Mouse (Mus musculus) B cell, adult 2 months (primary cell): Measurements from ENCODE around the gene Arl15.

Experiments used
- DNase-seq, 2 experiments: peaks; one replicate each; pipeline ENCODE4 v3.0.0; 2022

The Arl15 gene

DNA sequence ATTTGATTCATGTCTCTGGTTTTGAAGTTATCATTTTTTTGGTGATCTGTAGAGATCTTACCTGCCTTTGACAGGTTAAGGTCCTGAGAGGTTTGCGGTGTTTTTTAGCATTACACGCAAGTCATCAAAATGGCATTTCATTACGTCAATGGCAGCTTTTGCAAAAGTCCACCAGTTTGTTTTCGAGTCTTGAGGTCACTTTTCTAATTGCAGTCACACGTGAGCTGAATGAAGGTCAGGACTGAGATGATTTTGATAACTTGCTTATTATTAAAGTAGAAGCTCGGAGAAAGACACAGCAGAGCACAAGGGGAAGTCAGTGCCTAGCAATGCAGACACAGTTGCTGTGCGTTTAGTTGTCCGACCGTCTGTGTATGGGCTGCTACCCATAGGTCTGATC, 8.3 kb downstream of the Arl15 start:
- no peak for DNase-seq

GRCm38 (mm10) chr13:113811141-113811540, 16.8 kb downstream of the Arl15 start:
- DNase-seq, result no peak

DNA sequence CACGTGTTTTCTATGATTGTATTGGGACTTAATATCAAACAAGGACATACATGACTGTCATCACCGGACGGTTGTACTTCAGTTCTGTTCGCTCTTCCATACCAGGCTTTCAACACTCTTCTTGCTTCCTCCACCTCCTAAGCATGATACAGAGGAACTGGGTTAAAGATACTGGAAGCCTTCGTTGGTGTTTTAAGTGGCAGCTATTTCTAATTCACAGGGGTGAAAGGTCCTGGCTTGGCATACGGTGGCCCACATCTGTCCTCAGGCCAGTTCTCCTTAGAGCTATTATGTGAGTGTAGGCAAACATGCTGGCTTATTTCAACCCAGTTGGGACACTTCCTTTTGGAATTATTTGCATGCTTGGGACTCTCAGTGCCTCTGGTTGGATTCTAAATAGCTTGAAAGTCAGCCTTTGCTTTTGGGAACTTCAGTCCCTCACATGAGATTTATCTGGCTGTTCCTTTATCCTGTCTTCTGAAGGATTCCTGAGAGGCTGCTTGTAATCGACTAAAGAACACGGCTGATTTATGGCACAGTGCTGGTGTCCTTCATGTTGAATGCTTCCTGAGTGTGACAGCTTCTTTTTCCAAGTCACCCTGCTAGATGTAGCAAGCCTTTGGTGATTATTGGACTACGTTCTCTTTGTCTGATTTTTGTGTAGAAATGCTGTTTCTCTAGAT, 17.7 kb downstream of the Arl15 start:
- no peak for DNase-seq

GRCm38 (mm10) chr13:113812593-113812975, 18.3 kb downstream of the Arl15 start:
- no peak for DNase-seq

DNA sequence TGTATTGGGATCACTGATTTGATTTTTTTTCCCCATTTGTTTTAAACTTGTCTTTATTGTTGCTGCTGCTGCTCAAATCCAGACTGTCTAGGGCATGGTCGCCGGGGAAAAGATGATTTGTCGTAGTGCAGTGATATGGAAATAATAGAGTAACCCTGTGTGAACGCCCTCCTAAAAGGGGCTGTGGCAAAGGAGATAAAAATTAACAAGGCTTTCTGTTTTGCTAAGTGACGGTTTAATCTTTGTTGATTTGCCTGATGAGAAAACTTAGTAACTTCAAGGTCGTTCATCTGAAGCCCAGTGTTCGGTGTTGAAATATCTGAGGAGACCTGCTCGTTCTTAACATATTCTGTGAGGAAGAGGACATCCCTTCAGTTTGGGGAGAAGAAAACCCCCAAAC, 19.8 kb downstream of the Arl15 start:
- DNase-seq, result no peak

- DNase-seq, result no peak
These were observed 21.6 kb downstream of the Arl15 start for GRCm38 (mm10) chr13:113815697-113816420.

- DNase-seq, result no peak
These were observed 22.1 kb downstream of the Arl15 start for GRCm38 (mm10) chr13:113816421-113816810.

GRCm38 (mm10) chr13:113819006-113819405, 24.7 kb downstream of the Arl15 start:
- no peak for DNase-seq

- no peak for DNase-seq
These were observed 25.9 kb downstream of the Arl15 start for GRCm38 (mm10) chr13:113820176-113820575.

DNA sequence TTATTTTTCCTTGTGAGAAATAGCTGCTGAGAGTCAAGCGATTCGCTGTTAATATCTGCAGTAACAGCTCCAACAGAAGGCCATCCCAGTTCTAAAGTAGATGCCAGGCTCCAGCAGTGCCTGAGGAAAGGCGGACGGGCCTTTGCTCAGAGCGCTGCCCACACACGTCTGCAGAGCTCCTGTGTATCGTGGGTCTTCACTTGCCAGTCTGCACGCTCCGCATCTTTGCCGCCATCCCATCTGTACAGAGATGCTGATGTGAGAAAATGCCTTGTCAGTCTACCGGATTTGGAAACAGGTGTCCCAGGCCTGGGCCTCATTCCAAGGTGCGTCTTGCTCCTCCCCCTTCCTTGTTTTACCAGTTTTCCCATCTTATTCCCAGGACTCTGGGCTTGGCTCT, 27.6 kb downstream of the Arl15 start:
- DNase-seq, result no peak

DNA sequence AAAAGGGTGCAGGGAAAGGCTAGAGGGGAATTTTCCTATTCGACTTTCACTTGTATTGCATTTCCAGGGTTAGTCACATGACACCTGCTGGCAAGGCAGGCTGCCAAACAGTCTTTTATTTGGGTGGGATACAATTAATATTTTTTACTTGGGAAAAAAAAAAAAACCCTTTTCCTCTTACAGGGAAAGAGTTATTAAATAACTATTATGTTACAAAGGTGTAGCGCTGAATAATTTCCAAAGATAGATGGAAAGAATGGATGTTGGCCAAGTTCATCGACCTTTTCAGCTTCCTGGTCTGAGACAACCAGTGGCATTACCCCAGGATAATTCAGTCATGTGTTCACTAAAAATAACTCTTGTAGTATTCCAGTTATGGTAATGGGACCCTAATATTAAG, 29.7 kb downstream of the Arl15 start:
- DNase-seq, result no peak

DNA sequence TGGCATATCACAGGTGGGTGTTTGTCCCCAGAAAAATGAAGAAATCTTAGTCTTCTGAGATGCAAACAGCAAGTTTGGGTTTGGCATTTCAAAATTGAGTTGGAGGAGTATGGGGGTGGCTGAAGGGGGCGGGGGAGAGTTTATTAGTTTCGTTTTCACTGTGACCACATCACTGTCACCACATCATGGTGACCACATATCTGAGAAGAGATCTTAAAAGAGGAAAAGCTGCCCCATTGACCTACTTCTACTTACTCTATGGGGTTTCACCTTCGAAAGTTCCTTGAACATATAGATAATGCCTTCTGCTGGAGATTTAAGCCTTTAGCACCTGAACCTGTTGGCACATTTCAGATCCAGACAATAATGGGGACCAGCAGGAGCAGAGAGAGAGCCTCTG, 34.3 kb downstream of the Arl15 start:
- DNase-seq, result no peak

DNA sequence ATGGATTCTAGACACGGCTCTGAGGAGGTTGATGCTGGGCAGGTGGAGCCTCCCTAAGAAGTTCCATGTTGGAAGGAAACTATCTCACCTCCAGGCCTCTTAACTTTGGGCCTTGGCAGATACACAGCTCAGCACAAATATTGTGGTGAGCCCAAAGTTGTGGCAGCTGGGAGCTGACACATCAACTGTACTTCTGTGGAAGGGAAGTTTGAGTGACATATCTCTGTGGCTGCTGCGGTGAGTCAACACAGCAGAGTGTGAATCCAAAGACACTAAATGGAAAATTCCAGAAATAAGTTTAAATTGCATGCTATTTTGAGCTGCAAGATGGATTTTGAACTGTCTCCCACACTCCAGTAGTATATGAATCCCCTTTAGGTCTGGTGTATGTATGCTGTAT, 34.8 kb downstream of the Arl15 start:
- no peak for DNase-seq

DNA sequence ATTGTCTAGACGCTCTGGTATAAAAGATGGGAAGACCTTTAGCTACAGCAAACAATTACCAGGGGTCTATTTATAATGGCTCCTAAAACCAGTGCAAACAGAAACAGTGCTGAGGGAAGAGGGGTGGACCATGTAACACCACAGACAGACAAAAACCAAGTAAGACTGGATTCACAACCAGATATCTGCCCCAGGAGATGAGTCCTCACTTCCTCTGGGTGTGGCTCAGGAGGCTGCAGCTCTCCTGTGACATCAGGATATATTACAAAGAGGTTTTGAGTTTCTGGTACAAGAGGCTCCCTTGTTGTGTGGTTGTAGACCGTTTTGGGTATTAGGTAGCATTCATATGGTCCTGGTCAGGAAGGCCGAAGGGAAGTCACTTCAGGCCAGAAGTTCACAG, 36.5 kb downstream of the Arl15 start:
- DNase-seq, result no peak

DNA sequence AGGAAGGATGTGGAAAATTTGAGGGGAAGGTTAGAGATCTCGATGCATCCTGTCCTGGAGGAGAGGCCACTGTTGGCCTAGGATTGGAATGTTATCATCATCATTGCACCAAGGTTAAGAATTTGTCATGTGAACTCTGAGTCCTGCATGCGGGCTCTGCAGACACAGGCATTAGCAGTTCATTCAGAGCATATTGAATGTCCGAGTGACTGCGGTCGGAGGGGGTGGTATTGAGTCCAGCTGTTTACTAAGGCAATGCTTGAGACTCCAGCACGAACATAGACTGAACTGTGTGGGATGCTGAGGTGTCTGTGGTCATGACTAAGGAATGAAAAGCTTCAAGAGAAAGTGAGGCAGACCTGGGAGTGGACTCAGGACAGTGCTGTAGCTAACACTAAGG, 38.6 kb downstream of the Arl15 start:
- no peak for DNase-seq

DNA sequence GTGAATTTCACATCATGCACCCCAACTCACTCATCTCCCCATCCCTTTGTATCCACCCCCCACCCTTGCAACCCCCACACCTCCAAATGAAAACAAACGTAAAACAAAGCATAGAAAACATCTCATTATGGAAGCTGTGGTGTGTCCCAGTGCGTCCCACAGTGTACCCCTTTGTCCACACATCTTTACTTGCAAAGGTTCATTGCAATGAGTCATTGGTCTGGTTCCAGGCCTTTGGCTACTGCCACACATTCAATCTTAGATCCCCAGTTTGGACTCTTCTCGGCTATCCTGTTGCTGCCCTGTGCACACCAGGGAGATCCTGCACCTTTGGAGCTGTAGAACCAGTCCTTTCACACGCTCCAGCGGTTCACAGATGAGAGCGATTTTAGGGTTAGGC, 41.6 kb downstream of the Arl15 start:
- DNase-seq, result no peak

DNA sequence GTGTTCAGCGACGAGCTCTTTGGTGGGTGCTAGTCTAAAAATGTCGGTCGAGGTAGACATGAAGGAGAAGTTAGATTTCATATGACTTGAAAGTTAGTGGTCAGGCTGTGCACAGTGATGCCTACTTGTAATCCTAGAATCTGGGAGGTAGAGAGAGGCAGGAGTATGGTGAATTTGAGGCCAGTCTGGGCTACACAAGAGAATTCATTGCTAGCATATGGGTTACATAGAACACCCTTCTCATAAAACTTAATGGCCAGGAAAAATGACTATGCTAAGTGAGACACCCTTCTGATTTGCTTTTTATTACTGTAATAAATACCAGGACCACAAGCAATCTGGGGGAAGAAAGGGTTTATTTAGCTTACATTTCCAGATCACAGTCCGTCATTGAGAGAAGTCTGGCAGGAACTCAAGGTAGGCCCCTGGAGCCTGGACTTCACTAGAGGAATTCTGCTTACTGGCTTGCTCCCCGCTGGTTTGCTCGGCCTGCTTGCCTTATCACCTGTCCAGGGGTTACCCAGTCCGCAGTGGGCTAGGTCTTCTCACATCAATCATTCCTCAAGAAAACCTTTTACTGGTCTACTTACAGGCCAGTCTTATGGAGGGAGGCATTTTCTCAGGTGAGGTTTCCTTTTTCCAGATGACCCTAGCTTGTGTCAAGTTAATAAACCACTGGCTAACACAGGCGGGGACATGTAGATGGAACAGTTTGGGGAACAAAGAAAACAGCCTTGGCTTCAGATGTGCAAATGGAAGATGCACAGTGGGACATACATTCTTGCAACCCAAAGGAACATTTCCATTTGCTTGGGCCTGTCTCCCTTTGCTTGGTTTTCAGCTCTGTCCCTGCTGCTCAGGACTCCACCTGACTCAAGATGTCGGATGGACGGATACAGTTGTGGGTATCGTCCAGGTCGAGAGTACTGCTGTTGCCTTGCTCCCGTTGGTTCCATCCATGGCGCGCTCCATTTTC, 44.6 kb downstream of the Arl15 start:
- DNase-seq, result no peak

GRCm38 (mm10) chr13:113840421-113840820, 46.1 kb downstream of the Arl15 start:
- DNase-seq, result no peak

DNA sequence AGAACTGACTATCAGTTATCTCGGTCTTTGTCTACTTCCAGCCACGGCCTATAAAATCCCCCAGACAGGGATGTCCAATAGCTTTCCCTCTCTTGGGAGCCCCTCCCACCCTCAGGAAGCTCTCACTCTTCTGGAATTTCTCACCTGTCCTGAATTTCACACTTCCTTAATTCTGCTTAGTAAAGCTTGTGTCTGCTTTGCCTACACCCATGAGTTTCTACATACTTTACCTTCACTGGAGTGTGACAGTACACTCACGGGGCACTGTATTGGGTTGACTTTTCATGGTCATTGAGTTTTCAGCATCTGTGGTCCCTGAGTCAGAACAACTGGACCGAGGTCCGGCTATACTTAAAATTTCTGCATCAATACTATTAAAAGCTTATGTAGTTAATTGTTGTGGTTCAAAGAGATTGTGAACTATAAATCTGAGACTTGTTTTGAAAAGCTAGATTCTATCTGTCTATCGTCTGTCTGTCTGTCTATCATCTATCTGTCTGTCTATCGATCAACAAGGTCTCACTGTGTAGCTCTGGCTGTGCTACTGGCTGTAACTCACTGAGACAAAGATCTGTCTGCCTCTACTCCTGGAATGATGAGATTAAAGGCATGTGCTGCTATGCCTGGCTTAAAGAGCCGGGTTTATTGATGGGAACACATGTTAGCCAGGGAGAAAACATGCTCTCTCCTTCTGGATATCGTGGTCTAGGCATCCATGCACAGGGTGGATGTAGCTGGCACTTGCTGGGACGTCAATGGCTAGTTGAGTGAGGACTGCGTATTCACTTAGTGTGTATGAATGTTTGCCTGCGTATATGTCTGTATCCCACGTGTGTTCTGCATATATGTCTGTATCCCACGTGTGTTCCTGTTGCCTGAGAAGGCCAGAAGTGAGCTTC, 48.4 kb downstream of the Arl15 start:
- DNase-seq, result no peak

- no peak for DNase-seq
These were observed 49.0 kb downstream of the Arl15 start for GRCm38 (mm10) chr13:113843310-113843649.

- no peak for DNase-seq
These were observed 49.6 kb downstream of the Arl15 start for GRCm38 (mm10) chr13:113843901-113844300.

DNA sequence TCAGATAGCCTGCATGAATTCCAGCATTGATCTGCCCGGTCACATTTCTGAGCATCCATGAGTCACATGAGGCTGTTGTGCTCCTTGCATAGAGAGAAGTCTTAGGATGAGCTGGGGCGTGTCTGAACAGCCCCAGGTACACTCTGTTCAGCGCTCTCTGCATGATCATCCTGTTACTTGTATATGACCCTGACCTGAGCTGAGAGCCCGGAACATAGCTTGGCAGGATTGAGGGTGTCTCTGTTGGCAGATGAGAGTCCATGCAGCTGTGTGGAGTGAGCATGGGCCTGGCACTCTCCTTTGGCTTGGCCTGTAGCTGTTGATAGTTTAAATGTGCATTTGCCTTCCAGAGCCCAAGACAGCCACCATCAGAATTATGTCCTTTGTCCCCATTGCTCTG, 50.4 kb downstream of the Arl15 start:
- no peak for DNase-seq

DNA sequence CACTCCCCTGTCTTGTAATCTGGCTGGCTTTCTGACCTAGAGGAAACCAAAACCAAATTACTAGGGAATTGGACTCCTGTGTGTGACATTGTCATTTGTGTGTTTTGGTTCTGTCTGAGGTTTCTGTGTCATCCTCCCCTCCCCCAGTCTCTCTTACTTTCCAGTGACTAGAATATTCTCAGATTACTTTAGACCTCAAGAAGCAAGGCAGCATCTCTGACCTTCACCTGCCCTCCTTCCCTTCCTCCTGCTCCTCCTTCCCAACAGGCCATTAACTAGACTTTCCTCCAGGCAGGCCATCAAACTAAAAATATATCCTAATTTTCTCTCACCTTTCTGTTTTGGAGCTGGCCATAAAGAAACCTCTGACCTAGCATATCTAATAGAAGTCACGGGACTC, 50.9 kb downstream of the Arl15 start:
- DNase-seq, result no peak
